Mouse (Mus musculus) kidney, embryonic 14.5 days (tissue): ENCODE results near the gene Hc. TPM values are rescaled to one million over a fixed set of nuclear protein-coding genes. Genes with fewer than 3 reads are reported as not detected.

Experiments
- ATAC-seq: fragments of 200-750 bp; cut with Nextera tagmentation; 2 replicates; pipeline ENCODE4 v1.8.0; 2017; ENCODE audit warnings: moderate number of reproducible peaks, mild to moderate bottlenecking, moderate TSS enrichment, moderate library complexity; ENCODE audit not compliant: low FRiP score, low TSS enrichment
- H3K27ac ChIP-seq: fragments of 300-500 bp; sonication (generic); 2 replicates; pipeline ENCODE4 v1.5.1; 2014; ENCODE audit warnings: low read depth, mild to moderate bottlenecking, low read length, moderate library complexity, mixed read lengths
- H3K27me3 ChIP-seq: fragments of 300-500 bp; sonication (generic); 2 replicates; pipeline ENCODE4 v1.6.1; 2014; ENCODE audit warnings: mild to moderate bottlenecking, low read length; ENCODE audit not compliant: control insufficient read depth, insufficient read depth
- H3K36me3 ChIP-seq: fragments of 300-500 bp; sonication (generic); 2 replicates; pipeline ENCODE4 v1.6.1; 2014; ENCODE audit warnings: low read length, mixed read lengths; ENCODE audit not compliant: control insufficient read depth, insufficient read depth
- H3K4me1 ChIP-seq: fragments of 300-500 bp; sonication (generic); 2 replicates; pipeline ENCODE4 v1.6.1; 2014; ENCODE audit warnings: low read length, mixed read lengths; ENCODE audit not compliant: control insufficient read depth, insufficient read depth
- H3K4me2 ChIP-seq: fragments of 300-500 bp; sonication (generic); replicated peaks from 2 replicates; pipeline ENCODE4 v1.6.1; 2014; ENCODE audit warnings: low read depth, mild to moderate bottlenecking, low read length
- H3K4me3 ChIP-seq: fragments of 300-500 bp; sonication (generic); 2 replicates; pipeline ENCODE4 v1.5.1; 2014; ENCODE audit warnings: mild to moderate bottlenecking, low read length
- H3K9ac ChIP-seq: fragments of 300-500 bp; sonication (generic); 2 replicates; pipeline ENCODE4 v1.6.1; 2014; ENCODE audit warnings: low read depth, mild to moderate bottlenecking, low read length, moderate library complexity
- H3K9me3 ChIP-seq: fragments of 300-500 bp; sonication (generic); 2 replicates; pipeline ENCODE4 v1.6.1; 2016; ENCODE audit warnings: low read length; ENCODE audit not compliant: control insufficient read depth
- WGBS: fragments of 180-500 bp; shearing (Covaris S2); extraction: QIAGEN DNeasy Blood & Tissue Kit; methylation state at CpG from one replicate; pipeline ENCODE4 v1.1.7; 2014; 5-methylcytosine and 5-hydroxymethylcytosine counted together
- polyA plus RNA-seq: library from polyadenylated mRNA; unstranded; fragments of >200 nt; fragmentation: Nextera tagmentation; extraction: Ambion mirVana; gene quantifications from 2 replicates; pipeline ENCODE4 v1.2.1, GENCODE M21; 2014

The Hc gene
- polyA plus RNA-seq, 1 experiment from 2014 or later = 0.43 TPM

GRCm38 (mm10) chr2:34945580-34945979, 115.7 kb downstream of the Hc start:
- Histone ChIP-seq H3K27me3 (no peaks in the 10 kb centered on the region), H3K4me2 (no peak overlapping the region), H3K27ac (no peak overlapping the region), H3K4me1 (no peaks in the 10 kb centered on the region), H3K9me3 (no peaks in the 10 kb centered on the region), H3K9ac (no peak overlapping the region), H3K36me3 (no peaks in the 10 kb centered on the region), H3K4me3 (no peak overlapping the region)
- ATAC-seq = no peak
- 73% methylated on average over 4 of the region's 4 CpGs for WGBS

- H3K27me3 ChIP-seq = no peaks in the 10 kb centered on the region
- H3K4me1 ChIP-seq = no peaks in the 10 kb centered on the region
- no peak overlapping the region for H3K4me3 ChIP-seq
- no peak overlapping the region for H3K27ac ChIP-seq
- H3K4me2 ChIP-seq = no peak overlapping the region
- no peak for ATAC-seq
- H3K9me3 ChIP-seq = no peaks in the 10 kb centered on the region
- H3K9ac ChIP-seq = no peak overlapping the region
- no peaks in the 10 kb centered on the region for H3K36me3 ChIP-seq
- WGBS = 14% methylated on average over 8 of the region's 8 CpGs
These were observed 116.5 kb downstream of the Hc start for GRCm38 (mm10) chr2:34944761-34945160.

GRCm38 (mm10) chr2:34943556-34944120, 117.6 kb downstream of the Hc start:
- Histone ChIP-seq H3K36me3 (no peaks in the 10 kb centered on the region), H3K27me3 (no peaks in the 10 kb centered on the region), H3K27ac (no peak overlapping the region), H3K9ac (no peak overlapping the region), H3K4me3 (no peak overlapping the region), H3K4me1 (no peaks in the 10 kb centered on the region), H3K4me2 (no peak overlapping the region), H3K9me3 (no peaks in the 10 kb centered on the region)
- 61% methylated on average over 13 of the region's 13 CpGs for WGBS
- no peak for ATAC-seq

GRCm38 (mm10) chr2:34941061-34941675, 120.1 kb downstream of the Hc start:
- no peak overlapping the region for H3K4me3 ChIP-seq
- H3K4me1 ChIP-seq = peaks cover 17% of the 10 kb centered on the region
- no peaks in the 10 kb centered on the region for H3K36me3 ChIP-seq
- H3K4me2 ChIP-seq = no peak overlapping the region
- 80% methylated on average over 11 of the region's 11 CpGs for WGBS
- no peaks in the 10 kb centered on the region for H3K9me3 ChIP-seq
- ATAC-seq = no peak
- no peaks in the 10 kb centered on the region for H3K27me3 ChIP-seq
- H3K27ac ChIP-seq = no peak overlapping the region
- no peak overlapping the region for H3K9ac ChIP-seq

GRCm38 (mm10) chr2:34940246-34940645, 121.0 kb downstream of the Hc start:
- H3K4me2 ChIP-seq = no peak overlapping the region
- no peaks in the 10 kb centered on the region for H3K9me3 ChIP-seq
- no peaks in the 10 kb centered on the region for H3K36me3 ChIP-seq
- H3K4me3 ChIP-seq = no peak overlapping the region
- WGBS = 82% methylated on average over 5 of the region's 5 CpGs
- no peak overlapping the region for H3K9ac ChIP-seq
- no peak for ATAC-seq
- no peak overlapping the region for H3K27ac ChIP-seq
- no peaks in the 10 kb centered on the region for H3K27me3 ChIP-seq
- peaks cover 17% of the 10 kb centered on the region for H3K4me1 ChIP-seq

GRCm38 (mm10) chr2:34938269-34939208, 122.7 kb downstream of the Hc start:
- Histone ChIP-seq H3K9me3 (no peaks in the 10 kb centered on the region), H3K9ac (no peak overlapping the region), H3K4me3 (no peak overlapping the region), H3K4me2 (no peak overlapping the region), H3K27me3 (no peaks in the 10 kb centered on the region), H3K27ac (no peak overlapping the region), H3K36me3 (no peaks in the 10 kb centered on the region), H3K4me1 (peaks cover 17% of the 10 kb centered on the region)
- WGBS = 76% methylated on average over 8 of the region's 8 CpGs
- ATAC-seq = no peak

- H3K36me3 ChIP-seq = no peaks in the 10 kb centered on the region
- H3K4me3 ChIP-seq = no peak overlapping the region
- no peak overlapping the region for H3K4me2 ChIP-seq
- 8% methylated on average over 5 of the region's 5 CpGs for WGBS
- ATAC-seq = no peak
- no peak overlapping the region for H3K9ac ChIP-seq
- no peaks in the 10 kb centered on the region for H3K9me3 ChIP-seq
- peaks cover 17% of the 10 kb centered on the region for H3K4me1 ChIP-seq
- H3K27ac ChIP-seq = no peak overlapping the region
- no peaks in the 10 kb centered on the region for H3K27me3 ChIP-seq
These were observed 123.8 kb downstream of the Hc start for GRCm38 (mm10) chr2:34937460-34937859.
